Mouse (Mus musculus) lung, adult 18-20 months (tissue): ENCODE measurements around the gene Olfr222.

ENCODE experiments used
- DNase-seq, 2 experiments: peaks; one replicate each; pipeline ENCODE4 v3.0.0; 2022; ENCODE audit warnings: mixed read lengths in 2 of 2

Gene Olfr222

GRCm38 (mm10) chr11:59540123-59540522 lies 35.9 kb downstream of the Olfr222 start:
- no peak for DNase-seq

GRCm38 (mm10) chr11:59538387-59538786 lies 37.6 kb downstream of the Olfr222 start:
- peak; percentile 83 to 87 for DNase-seq

GRCm38 (mm10) chr11:59537218-59538130 lies 38.6 kb downstream of the Olfr222 start:
- peak; percentile 19 to 42 for DNase-seq

GRCm38 (mm10) chr11:59531562-59531961 lies 44.5 kb downstream of the Olfr222 start:
- DNase-seq = no peak

- no peak for DNase-seq
Observed at GRCm38 (mm10) chr11:59530870-59531535, 45.0 kb downstream of the Olfr222 start.

- no peak for DNase-seq
Observed at GRCm38 (mm10) chr11:59530221-59530620, 45.8 kb downstream of the Olfr222 start.

GRCm38 (mm10) chr11:59526472-59527080 lies 49.5 kb downstream of the Olfr222 start, which contains the start of gene Zkscan17:
Gene Zkscan17 (minus strand): TSS chr11:59526751.
- peak in 1 of 2 experiments; percentile 24 for DNase-seq

- DNase-seq = peak; percentile 73 to 85
Observed at GRCm38 (mm10) chr11:59525237-59525636, 50.8 kb downstream of the Olfr222 start.

GRCm38 (mm10) chr11:59524150-59524549 lies 51.9 kb downstream of the Olfr222 start:
- no peak for DNase-seq
